Mouse (Mus musculus): Measurements from ENCODE around the gene Abhd17c. TPM values are rescaled to one million over a fixed set of nuclear protein-coding genes. Genes with fewer than 3 reads are reported as not detected.
A peak's percentile ranks its signal among the peaks of the same experiment; 100 is the strongest.

The Abhd17c gene
- total and polyA plus RNA-seq, 2 experiments from 2014 or later = 67.4 to 89.7 TPM

DNA sequence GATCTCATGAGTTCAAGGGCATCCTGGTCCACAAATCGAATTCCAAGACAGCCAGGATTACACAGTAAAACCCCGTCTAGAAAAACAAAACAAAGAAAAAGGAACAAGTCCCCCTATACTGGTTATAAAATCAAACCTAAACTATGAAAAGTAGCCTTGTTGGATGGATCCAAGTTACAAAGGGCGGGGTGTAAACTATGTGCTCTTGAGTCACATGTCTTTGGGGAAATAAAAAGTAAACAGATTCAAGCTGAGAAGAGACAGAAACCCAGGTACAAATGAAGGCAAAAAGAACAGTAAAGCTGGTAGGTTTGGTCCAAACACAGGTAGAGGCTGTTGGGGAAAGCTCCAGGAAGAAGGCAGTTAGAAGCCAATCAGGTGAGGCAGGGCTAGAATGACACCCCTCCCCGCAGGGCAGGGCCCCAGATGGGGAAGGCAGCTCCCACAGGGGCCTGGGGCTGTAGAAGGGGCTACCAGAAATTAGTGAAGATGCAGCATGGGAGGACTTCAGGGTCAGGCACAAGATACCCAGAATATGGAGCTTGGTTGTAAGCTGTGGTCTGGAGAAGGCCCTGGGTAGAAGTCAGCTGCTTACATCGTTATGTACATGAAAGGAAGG, 31.4 kb downstream of the Abhd17c start:
- H3K36me3 ChIP-seq (ENCODE audit: insufficient read depth, low read length) = no peaks in the 10 kb centered on the region
- ATAC-seq = no peak
- H3K9ac ChIP-seq (replicated peaks; ENCODE audit: low read length) = no peak overlapping the region
- H3K4me2 ChIP-seq (ENCODE audit: low read depth, low read length) = no peak overlapping the region
- no peaks in the 10 kb centered on the region for H3K27me3 ChIP-seq (ENCODE audit: insufficient read depth, low read length)
- peaks cover 10% of the 10 kb centered on the region; the same call in 1 of the 2 replicates for H3K4me1 ChIP-seq (ENCODE audit: insufficient read depth, low read length)
- no peak overlapping the region for H3K4me3 ChIP-seq (ENCODE audit: low read length)
- no peak overlapping the region for H3K27ac ChIP-seq
- 76% methylated on average over 5 of the region's 5 CpGs for WGBS
- TF ChIP-seq CTCF (IDR thresholded peaks at IDR 0.05; ENCODE audit: low read depth) = no peak
- no peaks in the 10 kb centered on the region for H3K9me3 ChIP-seq (ENCODE audit: low read length)
- DNase-seq (ENCODE audit: low spot score) = no peak

DNA sequence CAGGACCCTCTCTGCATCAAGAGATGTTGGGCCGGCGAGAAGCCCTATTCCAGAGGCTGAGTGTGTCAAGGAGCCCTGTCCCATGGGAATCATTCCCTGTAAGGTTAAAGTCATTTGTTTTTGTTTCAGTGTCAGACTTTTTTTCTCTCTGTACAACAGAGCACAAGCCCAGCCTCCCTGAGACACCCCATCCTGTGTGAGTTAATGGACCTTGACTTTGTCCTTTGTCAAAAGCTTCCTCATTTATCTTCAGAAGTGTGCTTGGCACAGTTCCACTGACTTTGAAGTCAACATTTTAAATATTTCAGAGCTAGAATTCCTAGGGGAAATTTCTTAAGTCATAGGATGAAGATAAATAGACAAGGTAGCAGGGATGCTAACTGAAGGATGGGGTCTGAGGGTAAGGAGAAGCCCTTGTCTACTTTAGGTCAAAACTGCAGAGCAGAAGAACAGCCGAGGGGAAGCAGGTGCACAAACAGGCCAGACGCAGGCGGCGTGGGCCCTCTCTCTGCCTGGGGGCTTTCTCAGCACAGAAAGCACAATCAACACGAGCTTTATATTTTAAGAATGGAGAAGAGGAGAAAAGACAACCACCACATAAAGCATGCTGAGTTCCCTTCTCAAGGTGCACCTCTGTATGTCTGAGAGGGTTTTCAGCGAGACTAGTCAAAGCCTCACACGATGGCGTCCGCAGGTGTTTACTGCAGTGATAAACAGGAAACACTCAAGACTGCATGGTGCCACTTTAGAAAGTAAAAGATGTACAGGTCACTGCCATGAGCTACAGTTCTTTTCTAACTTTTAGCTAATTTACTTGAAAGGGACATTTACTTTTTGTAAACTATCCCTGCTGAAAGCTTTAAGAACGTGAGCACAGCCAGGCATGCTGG, 32.2 kb downstream of the Abhd17c start:
- TF ChIP-seq CTCF (IDR thresholded peaks at IDR 0.05; ENCODE audit: low read depth) = no peak
- no peak overlapping the region for H3K9ac ChIP-seq (replicated peaks; ENCODE audit: low read length)
- H3K36me3 ChIP-seq (ENCODE audit: insufficient read depth, low read length) = no peaks in the 10 kb centered on the region
- ATAC-seq (no peak), DNase-seq (ENCODE audit: low spot score) (peak; percentile 32)
- no peak overlapping the region for H3K4me3 ChIP-seq (ENCODE audit: low read length)
- no peaks in the 10 kb centered on the region for H3K9me3 ChIP-seq (ENCODE audit: low read length)
- no peak overlapping the region for H3K4me2 ChIP-seq (ENCODE audit: low read depth, low read length)
- H3K27ac ChIP-seq = no peak overlapping the region
- H3K27me3 ChIP-seq (ENCODE audit: insufficient read depth, low read length) = no peaks in the 10 kb centered on the region
- 46% methylated on average over 12 of the region's 12 CpGs for WGBS
- H3K4me1 ChIP-seq (ENCODE audit: insufficient read depth, low read length) = peaks cover 10% of the 10 kb centered on the region; the same call in 1 of the 2 replicates

DNA sequence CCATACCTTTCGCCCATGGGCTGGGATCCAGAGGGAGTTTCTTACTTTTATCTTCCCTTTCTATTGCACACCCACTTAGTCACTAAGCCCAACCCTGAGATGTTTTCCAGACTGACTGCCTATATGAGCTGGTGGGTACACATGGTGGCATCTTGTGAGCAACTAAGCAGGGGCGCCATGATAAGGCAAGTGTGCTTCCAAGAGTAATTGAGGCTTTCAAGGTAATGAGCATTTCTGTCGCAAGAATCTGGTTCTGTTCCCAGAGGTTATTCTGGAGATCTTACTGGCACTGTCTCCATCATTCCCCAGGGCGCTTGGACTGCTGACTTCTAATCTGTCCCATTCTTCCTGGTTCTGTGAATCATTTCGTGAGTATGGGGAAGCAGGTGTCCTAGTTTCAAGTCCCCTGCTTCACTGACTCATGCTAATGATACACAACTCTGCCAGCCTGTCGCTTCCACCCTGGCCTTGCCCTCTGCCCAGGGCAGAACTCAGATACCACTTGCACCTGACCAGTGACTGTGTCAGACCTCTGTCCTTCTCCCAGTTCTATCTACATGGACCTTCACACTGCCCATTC, 34.1 kb downstream of the Abhd17c start:
- Histone ChIP-seq H3K9me3 (ENCODE audit: low read length) (no peaks in the 10 kb centered on the region), H3K4me1 (ENCODE audit: insufficient read depth, low read length) (peaks cover 10% of the 10 kb centered on the region; the same call in 1 of the 2 replicates)
- WGBS = 79% methylated on average over 6 of the region's 6 CpGs

DNA sequence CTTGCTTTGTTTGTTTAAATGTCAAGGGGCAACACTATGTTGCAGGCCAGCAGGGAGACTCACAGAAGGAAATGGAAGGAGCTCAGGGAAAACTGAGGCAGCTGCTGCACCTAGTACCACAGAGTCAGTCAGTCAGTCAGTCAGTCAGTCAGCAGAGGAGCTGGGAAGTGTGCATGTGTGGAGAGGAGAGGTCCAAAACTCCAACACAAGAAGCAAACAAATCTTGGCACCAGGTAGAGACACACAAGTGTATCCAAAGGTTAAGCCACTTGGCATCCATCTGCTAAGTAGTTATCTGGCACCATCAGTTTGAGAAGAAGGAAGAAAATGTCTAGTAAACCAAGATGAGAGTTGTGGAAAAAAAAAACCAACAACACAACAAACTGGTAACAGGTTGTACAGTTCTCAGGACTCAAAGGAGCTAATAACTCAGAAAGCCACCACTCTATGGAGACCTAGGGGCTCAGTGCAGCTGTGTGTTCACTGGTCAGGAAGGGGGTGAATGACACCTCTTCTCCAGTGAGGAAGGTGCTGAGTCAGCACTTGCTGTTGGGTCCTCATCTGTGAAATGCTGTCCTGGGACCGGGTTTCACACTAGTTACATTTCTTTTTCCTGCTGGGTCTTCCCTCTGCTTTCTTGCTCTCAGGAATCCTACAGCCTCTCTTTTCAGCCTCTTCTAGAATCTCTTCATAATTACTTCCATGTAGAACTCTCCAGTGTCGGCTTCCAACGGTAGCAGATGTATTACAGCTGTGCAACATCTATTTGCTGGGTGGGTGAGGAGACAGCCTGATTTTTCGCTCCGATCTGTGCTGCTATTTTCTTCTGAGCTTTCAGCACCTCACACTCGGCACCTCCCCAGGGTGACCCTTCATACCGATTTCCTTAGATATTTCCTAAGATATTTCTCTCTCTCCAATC, 34.8 kb downstream of the Abhd17c start:
- Histone ChIP-seq H3K27me3 (ENCODE audit: insufficient read depth, low read length) (no peaks in the 10 kb centered on the region), H3K4me2 (ENCODE audit: low read depth, low read length) (no peak overlapping the region), H3K36me3 (ENCODE audit: insufficient read depth, low read length) (no peaks in the 10 kb centered on the region), H3K27ac (no peak overlapping the region), H3K9ac (replicated peaks; ENCODE audit: low read length) (no peak overlapping the region), H3K4me3 (ENCODE audit: low read length) (no peak overlapping the region), H3K9me3 (ENCODE audit: low read length) (no peaks in the 10 kb centered on the region), H3K4me1 (ENCODE audit: insufficient read depth, low read length) (peaks cover 10% of the 10 kb centered on the region; the same call in 1 of the 2 replicates)
- WGBS = 74% methylated on average over 7 of the region's 7 CpGs
- no peak for TF ChIP-seq CTCF (IDR thresholded peaks at IDR 0.05; ENCODE audit: low read depth)
- ATAC-seq (no peak), DNase-seq (ENCODE audit: low spot score) (no peak)

More for the DNA sequence above, 34.1 kb downstream of the Abhd17c start:
- DNase-seq (ENCODE audit: low spot score) (no peak), ATAC-seq (no peak; the same call in 1 of the 2 replicates)
- no peak overlapping the region for H3K27ac ChIP-seq
- H3K4me2 ChIP-seq (ENCODE audit: low read depth, low read length) = no peak overlapping the region
- no peaks in the 10 kb centered on the region for H3K27me3 ChIP-seq (ENCODE audit: insufficient read depth, low read length)
- H3K36me3 ChIP-seq (ENCODE audit: insufficient read depth, low read length) = no peaks in the 10 kb centered on the region
- no peak overlapping the region for H3K9ac ChIP-seq (replicated peaks; ENCODE audit: low read length)
- TF ChIP-seq CTCF (IDR thresholded peaks at IDR 0.05; ENCODE audit: low read depth) = no peak
- no peak overlapping the region for H3K4me3 ChIP-seq (ENCODE audit: low read length)

DNA sequence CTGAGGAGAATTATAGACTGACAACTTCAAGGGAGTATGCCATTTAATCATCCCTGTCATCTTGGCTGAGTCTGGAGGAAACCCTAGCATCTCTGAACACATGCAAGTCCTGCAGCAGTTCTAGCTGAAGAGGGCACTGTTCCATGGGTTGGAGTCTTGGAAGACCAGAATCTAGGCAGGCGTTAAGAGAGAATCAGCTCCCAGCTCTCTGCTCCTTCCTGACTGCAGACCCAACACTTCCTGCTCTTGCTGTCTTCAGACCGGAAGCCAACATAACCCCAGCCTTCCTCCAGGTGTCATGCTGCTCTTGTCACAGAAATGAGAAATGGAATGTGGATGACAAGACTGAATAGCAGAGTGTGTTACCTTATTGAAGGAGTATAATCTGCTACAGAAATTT, 36.3 kb downstream of the Abhd17c start:
- Histone ChIP-seq H3K27me3 (ENCODE audit: insufficient read depth, low read length) (no peaks in the 10 kb centered on the region), H3K4me2 (ENCODE audit: low read depth, low read length) (no peak overlapping the region), H3K36me3 (ENCODE audit: insufficient read depth, low read length) (0 out of 2 replicates have a peak, but pooled peaks cover under 1% of the 10 kb centered on the region), H3K9me3 (ENCODE audit: low read length) (no peaks in the 10 kb centered on the region), H3K9ac (replicated peaks; ENCODE audit: low read length) (no peak overlapping the region), H3K27ac (no peak overlapping the region), H3K4me1 (ENCODE audit: insufficient read depth, low read length) (peaks cover 10% of the 10 kb centered on the region; the same call in 1 of the 2 replicates), H3K4me3 (ENCODE audit: low read length) (no peak overlapping the region)
- DNase-seq (ENCODE audit: low spot score) = peak; percentile 48
- WGBS = 60% methylated on average over 2 of the region's 2 CpGs
- ATAC-seq = no peak
- TF ChIP-seq CTCF (IDR thresholded peaks at IDR 0.05; ENCODE audit: low read depth) = peak; percentile 34; the same call in 1 of the 2 replicates

DNA sequence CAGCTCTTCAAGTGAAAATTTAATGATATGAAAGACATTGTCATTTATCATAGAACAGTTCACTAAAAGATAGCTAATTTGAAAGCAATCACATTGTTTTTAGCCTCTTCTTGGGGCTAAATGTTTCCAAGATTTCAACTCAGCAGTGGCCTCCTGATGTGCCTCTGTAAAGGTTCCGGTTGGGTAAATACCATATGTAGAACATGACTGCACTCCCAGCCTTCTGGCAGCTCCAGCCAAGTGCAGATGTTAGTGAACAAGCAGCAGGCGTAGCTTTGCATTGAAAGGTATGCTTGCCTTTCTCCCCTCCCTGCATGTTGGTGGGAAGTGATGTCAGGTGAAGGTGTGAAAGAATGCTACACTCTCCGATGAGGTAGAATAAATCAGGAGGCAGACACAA, 36.9 kb downstream of the Abhd17c start:
- no peak overlapping the region for H3K27ac ChIP-seq
- ATAC-seq = no peak
- H3K36me3 ChIP-seq (ENCODE audit: insufficient read depth, low read length) = 0 out of 2 replicates have a peak, but pooled peaks cover 3% of the 10 kb centered on the region
- no peak for TF ChIP-seq CTCF (IDR thresholded peaks at IDR 0.05; ENCODE audit: low read depth)
- peaks cover 6% of the 10 kb centered on the region; the same call in 1 of the 2 replicates for H3K4me1 ChIP-seq (ENCODE audit: insufficient read depth, low read length)
- H3K9me3 ChIP-seq (ENCODE audit: low read length) = no peaks in the 10 kb centered on the region
- no peak for DNase-seq (ENCODE audit: low spot score)
- H3K4me2 ChIP-seq (ENCODE audit: low read depth, low read length) = no peak overlapping the region
- no peak overlapping the region for H3K9ac ChIP-seq (replicated peaks; ENCODE audit: low read length)
- H3K27me3 ChIP-seq (ENCODE audit: insufficient read depth, low read length) = no peaks in the 10 kb centered on the region
- H3K4me3 ChIP-seq (ENCODE audit: low read length) = no peak overlapping the region
- 68% methylated on average over 3 of the region's 3 CpGs for WGBS
